Mouse (Mus musculus) B cell, adult 2 months (primary cell): ENCODE data around the gene Slc15a1.

Experiments used
- DNase-seq, 2 experiments: peaks; one replicate each; pipeline ENCODE4 v3.0.0; 2022

The Slc15a1 gene

GRCm38 (mm10) chr14:121504781-121505484, at the start of gene Slc15a1:
Gene Slc15a1 (minus strand): TSS chr14:121505252.
- DNase-seq, result no peak

- no peak for DNase-seq
These were observed 48.7 kb upstream of the Slc15a1 start for GRCm38 (mm10) chr14:121553785-121554184.

GRCm38 (mm10) chr14:121552586-121552985, 47.5 kb upstream of the Slc15a1 start:
- DNase-seq, result no peak

- no peak for DNase-seq
These were observed 44.8 kb upstream of the Slc15a1 start for GRCm38 (mm10) chr14:121549834-121550233.

GRCm38 (mm10) chr14:121547745-121548144, 42.7 kb upstream of the Slc15a1 start:
- DNase-seq, result no peak

- DNase-seq, result no peak
These were observed 41.6 kb upstream of the Slc15a1 start for GRCm38 (mm10) chr14:121546621-121547020.

- DNase-seq, result no peak
These were observed 40.7 kb upstream of the Slc15a1 start for GRCm38 (mm10) chr14:121545551-121546331.

- no peak for DNase-seq
These were observed 36.2 kb upstream of the Slc15a1 start for GRCm38 (mm10) chr14:121541262-121541661.

- no peak for DNase-seq
These were observed 29.4 kb upstream of the Slc15a1 start for GRCm38 (mm10) chr14:121534501-121534900.

- no peak for DNase-seq
These were observed 25.8 kb upstream of the Slc15a1 start for GRCm38 (mm10) chr14:121530853-121531252.

GRCm38 (mm10) chr14:121527883-121528282, 22.8 kb upstream of the Slc15a1 start:
- no peak for DNase-seq

GRCm38 (mm10) chr14:121527201-121527600, 22.1 kb upstream of the Slc15a1 start:
- DNase-seq, result no peak

GRCm38 (mm10) chr14:121521709-121522108, 16.7 kb upstream of the Slc15a1 start:
- DNase-seq, result no peak

GRCm38 (mm10) chr14:121516881-121517280, 11.8 kb upstream of the Slc15a1 start:
- no peak for DNase-seq

- DNase-seq, result no peak
These were observed 3.9 kb upstream of the Slc15a1 start for GRCm38 (mm10) chr14:121508929-121509328.

GRCm38 (mm10) chr14:121506336-121506735, 1.3 kb upstream of the Slc15a1 start:
- no peak for DNase-seq

- no peak for DNase-seq
These were observed 421 bp upstream of the Slc15a1 start for GRCm38 (mm10) chr14:121505485-121505860.

GRCm38 (mm10) chr14:121500577-121500976, 4.5 kb downstream of the Slc15a1 start:
- DNase-seq, result no peak

GRCm38 (mm10) chr14:121499769-121500168, 5.3 kb downstream of the Slc15a1 start:
- no peak for DNase-seq

GRCm38 (mm10) chr14:121497800-121498199, 7.3 kb downstream of the Slc15a1 start:
- DNase-seq, result no peak

- no peak for DNase-seq
These were observed 9.3 kb downstream of the Slc15a1 start for GRCm38 (mm10) chr14:121495741-121496140.

- DNase-seq, result no peak
These were observed 9.9 kb downstream of the Slc15a1 start for GRCm38 (mm10) chr14:121495120-121495519.

- no peak for DNase-seq
These were observed 10.8 kb downstream of the Slc15a1 start for GRCm38 (mm10) chr14:121494238-121494637.

GRCm38 (mm10) chr14:121493712-121494111, 11.3 kb downstream of the Slc15a1 start:
- DNase-seq, result no peak
